Mouse (Mus musculus) CH12.LX (cell line): ENCODE measurements around the gene Svep1. TPM values are rescaled to one million over a fixed set of nuclear protein-coding genes. Genes with fewer than 3 reads are reported as not detected.

ENCODE experiments used
- DNase-seq: peaks from one replicate; pipeline ENCODE4 v3.0.0-alpha.2; 2013; ENCODE audit errors: extremely low read depth
- H3K27ac ChIP-seq: 2 replicates; pipeline ENCODE4 v1.5.1; 2012; ENCODE audit warnings: low read depth, mild to moderate bottlenecking, control low read depth, moderate library complexity; ENCODE audit not compliant: insufficient read depth
- H3K27me3 ChIP-seq: replicated peaks from 2 replicates; pipeline ENCODE3; 2012; ENCODE audit warnings: inconsistent platforms
- H3K36me3 ChIP-seq, 2 experiments: replicated peaks in 1 of 2; 2 replicates each; pipeline versions ENCODE3 to v1.6.1; 2012; ENCODE audit warnings: inconsistent platforms in 1 of 2, low read length in 1 of 2, mild to moderate bottlenecking in 1 of 2, mixed read lengths in 1 of 2, moderate library complexity in 1 of 2; ENCODE audit not compliant: control insufficient read depth in 1 of 2, insufficient read depth in 1 of 2
- H3K4me1 ChIP-seq, 2 experiments: 2 replicates each; pipeline ENCODE4 v1.6.1; 2012; ENCODE audit warnings: inconsistent platforms in 1 of 2, moderate library complexity in 1 of 2; ENCODE audit not compliant: insufficient read depth in 2 of 2, control insufficient read depth in 1 of 2
- H3K4me2 ChIP-seq: 2 replicates; pipeline ENCODE4 v1.6.1; 2012; ENCODE audit warnings: low read depth, mild to moderate bottlenecking, control low read depth; ENCODE audit not compliant: poor library complexity, insufficient read depth, severe bottlenecking
- H3K4me3 ChIP-seq, 3 experiments: fragments of 150-350 bp in 1 of 3; sonication (generic) in 1 of 3; replicated peaks in 1 of 3; 2 replicates each; pipeline versions ENCODE3 to v1.5.1; 2011 to 2012; ENCODE audit warnings: low read depth in 2 of 3, low read length in 2 of 3, mild to moderate bottlenecking in 2 of 3, moderate library complexity in 2 of 3, control low read depth in 1 of 3, improper control_type of control experiment in 1 of 3, inconsistent platforms in 1 of 3, mixed read lengths in 1 of 3; ENCODE audit not compliant: poor library complexity in 1 of 3
- H3K79me2 ChIP-seq: replicated peaks from 2 replicates; pipeline ENCODE4 v1.6.1; 2012; ENCODE audit warnings: mild to moderate bottlenecking, moderate library complexity; ENCODE audit not compliant: control insufficient read depth, poor library complexity, insufficient read depth, severe bottlenecking; ENCODE audit errors: extremely low read depth
- H3K9ac ChIP-seq: 2 replicates; pipeline ENCODE4 v1.6.1; 2012; ENCODE audit warnings: low read depth, mild to moderate bottlenecking, control low read depth, moderate library complexity; ENCODE audit not compliant: insufficient read depth
- H3K9me3 ChIP-seq: replicated peaks from 2 replicates; pipeline ENCODE3; 2012; ENCODE audit warnings: low read length, inconsistent platforms, mixed read lengths
- BHLHE40 ChIP-seq: IDR thresholded peaks from 2 replicates; pipeline ENCODE4 v1.6.1; 2011; ENCODE audit warnings: mild to moderate bottlenecking, low read depth, low read length, improper control_type of control experiment
- CHD1 ChIP-seq: IDR thresholded peaks from 2 replicates; pipeline ENCODE4 v1.6.1; 2012; ENCODE audit warnings: low read depth, low read length, improper control_type of control experiment, inconsistent platforms
- CHD2 ChIP-seq: IDR thresholded peaks from 2 replicates; pipeline ENCODE4 v1.6.1; 2011; ENCODE audit warnings: low read length, improper control_type of control experiment
- CTCF ChIP-seq, 2 experiments: IDR thresholded peaks in 1 of 2; conservative IDR thresholded peaks in 1 of 2; 2 replicates each; pipeline ENCODE4 v1.5.1; 2011 to 2012; ENCODE audit warnings: low read depth in 2 of 2, low read length in 2 of 2, improper control_type of control experiment in 1 of 2, inconsistent platforms in 1 of 2, mild to moderate bottlenecking in 1 of 2, moderate library complexity in 1 of 2
- E2F4 ChIP-seq: IDR thresholded peaks from 2 replicates; pipeline ENCODE4 v1.6.1; 2011; ENCODE audit warnings: low read depth, low read length, improper control_type of control experiment; ENCODE audit not compliant: insufficient replicate concordance
- ELF1 ChIP-seq: IDR thresholded peaks from 2 replicates; pipeline ENCODE4 v1.6.1; 2014; ENCODE audit warnings: low read depth, mild to moderate bottlenecking, inconsistent platforms, low read length, improper control_type of control experiment
- EP300 ChIP-seq: IDR thresholded peaks from 2 replicates; pipeline ENCODE4 v1.6.1; 2011; ENCODE audit warnings: low read length, improper control_type of control experiment
- ETS1 ChIP-seq: conservative IDR thresholded peaks from 2 replicates; pipeline ENCODE4 v1.6.1; 2012; ENCODE audit warnings: low read depth, mild to moderate bottlenecking, inconsistent platforms, low read length, improper control_type of control experiment, moderate library complexity
- HCFC1 ChIP-seq: IDR thresholded peaks from 2 replicates; pipeline ENCODE4 v1.6.1; 2012; ENCODE audit warnings: low read depth, mild to moderate bottlenecking, inconsistent platforms, low read length, improper control_type of control experiment
- IRF4 ChIP-seq: IDR thresholded peaks from 2 replicates; pipeline ENCODE4 v1.6.1; 2014; ENCODE audit warnings: low read depth, mild to moderate bottlenecking, inconsistent platforms, low read length, improper control_type of control experiment
- JUND ChIP-seq: conservative IDR thresholded peaks from 2 replicates; pipeline ENCODE4 v1.6.1; 2011; ENCODE audit warnings: low read depth, low read length, improper control_type of control experiment
- KAT2A ChIP-seq: IDR thresholded peaks from 2 replicates; pipeline ENCODE4 v1.6.1; 2012; ENCODE audit warnings: low read length, improper control_type of control experiment, inconsistent platforms; ENCODE audit not compliant: insufficient replicate concordance
- MAFK ChIP-seq: IDR thresholded peaks from 2 replicates; pipeline ENCODE4 v1.6.1; 2011; ENCODE audit warnings: low read length, improper control_type of control experiment; ENCODE audit not compliant: insufficient replicate concordance
- MAZ ChIP-seq: IDR thresholded peaks from 2 replicates; pipeline ENCODE4 v1.6.1; 2012; ENCODE audit warnings: low read depth, mild to moderate bottlenecking, inconsistent platforms, low read length, improper control_type of control experiment, moderate library complexity
- MEF2A ChIP-seq: IDR thresholded peaks from 2 replicates; pipeline ENCODE4 v1.6.1; 2014; ENCODE audit warnings: low read depth, mild to moderate bottlenecking, inconsistent platforms, low read length, improper control_type of control experiment, borderline replicate concordance
- MYC ChIP-seq: IDR thresholded peaks from 2 replicates; pipeline ENCODE4 v1.6.1; 2011; ENCODE audit warnings: low read depth, mild to moderate bottlenecking, improper control_type of control experiment, low read length
- NELFE ChIP-seq: IDR thresholded peaks from 2 replicates; pipeline ENCODE4 v1.6.1; 2011; ENCODE audit warnings: low read depth, low read length, improper control_type of control experiment
- POLR2A ChIP-seq: IDR thresholded peaks from 2 replicates; pipeline ENCODE4 v1.6.1; 2011; ENCODE audit warnings: low read depth, mild to moderate bottlenecking, improper control_type of control experiment, low read length
- RAD21 ChIP-seq: IDR thresholded peaks from 2 replicates; pipeline ENCODE4 v1.6.1; 2011; ENCODE audit warnings: low read depth, mild to moderate bottlenecking, low read length, improper control_type of control experiment, moderate library complexity
- RCOR1 ChIP-seq: conservative IDR thresholded peaks from 2 replicates; pipeline ENCODE4 v1.6.1; 2012; ENCODE audit warnings: low read depth, mild to moderate bottlenecking, inconsistent platforms, low read length, improper control_type of control experiment
- SIN3A ChIP-seq: IDR thresholded peaks from 2 replicates; pipeline ENCODE4 v1.6.1; 2012; ENCODE audit warnings: low read length, improper control_type of control experiment, inconsistent platforms
- SMC3 ChIP-seq: IDR thresholded peaks from 2 replicates; pipeline ENCODE4 v1.6.1; 2011; ENCODE audit warnings: low read depth, low read length, improper control_type of control experiment
- TBP ChIP-seq: conservative IDR thresholded peaks from 2 replicates; pipeline ENCODE4 v1.6.1; 2011; ENCODE audit warnings: low read depth, low read length, improper control_type of control experiment
- TCF12 ChIP-seq: IDR thresholded peaks from 2 replicates; pipeline ENCODE4 v1.6.1; 2014; ENCODE audit warnings: low read depth, mild to moderate bottlenecking, inconsistent platforms, low read length, improper control_type of control experiment
- UBTF ChIP-seq: IDR thresholded peaks from 2 replicates; pipeline ENCODE4 v1.6.1; 2012; ENCODE audit warnings: low read depth, mild to moderate bottlenecking, inconsistent platforms, low read length, improper control_type of control experiment, moderate library complexity
- USF2 ChIP-seq: conservative IDR thresholded peaks from 2 replicates; pipeline ENCODE4 v1.6.1; 2011; ENCODE audit warnings: low read depth, low read length, improper control_type of control experiment
- ZKSCAN1 ChIP-seq: IDR thresholded peaks from 2 replicates; pipeline ENCODE4 v1.6.1; 2012; ENCODE audit warnings: low read depth, inconsistent platforms, low read length, improper control_type of control experiment, borderline replicate concordance
- ZMIZ1 ChIP-seq: IDR thresholded peaks from 2 replicates; pipeline ENCODE4 v1.6.1; 2012; ENCODE audit warnings: low read depth, mild to moderate bottlenecking, inconsistent platforms, low read length, improper control_type of control experiment
- ZNF384 ChIP-seq: IDR thresholded peaks from 2 replicates; pipeline ENCODE4 v1.6.1; 2012; ENCODE audit warnings: low read depth, low read length, improper control_type of control experiment, inconsistent platforms
- dilution Hi-C: fragments of 300-500 bp; cut with MboI; formaldehyde crosslinking; loops from 2 replicates; pipeline ENCODE4 v1.14.3; 2020; ENCODE audit warnings: low sequenced_read_pairs; ENCODE audit not compliant: extremely low pct_unique_long_range_greater_than_20kb, extremely low pct_ligation_motif_present
- in situ Hi-C: fragments of 300-500 bp; cut with MboI; formaldehyde crosslinking; loops from 3 replicates; pipeline ENCODE4 v1.14.3; 2019; ENCODE audit warnings: low sequenced_read_pairs, low pct_ligation_motif_present, low pct_unique_long_range_greater_than_20kb, mixed read lengths
- polyA plus RNA-seq: library from polyadenylated mRNA; unstranded; fragments of >175 nt; gene quantifications from 2 replicates; pipeline ENCODE4 v1.2.1, GENCODE M21; 2012; ENCODE audit warnings: low read depth; ENCODE audit not compliant: insufficient read length
- total RNA-seq, 2 experiments: library from RNA; depleted of rRNA; stranded (reverse); fragments of 300-350 nt in 1 of 2; fragments of >200 nt in 1 of 2; gene quantifications; 2 replicates each; pipeline ENCODE4 v1.2.3; 2012 to 2014

Gene Svep1
- total and polyA plus RNA-seq, 3 experiments, result not detected

GRCm38 (mm10) chr4:58139241-58139640, 67.4 kb downstream of the Svep1 start (continued):
- TF ChIP-seq MAZ (no peak), ZKSCAN1 (no peak), ZMIZ1 (no peak)

GRCm38 (mm10) chr4:58133610-58134309, 72.9 kb downstream of the Svep1 start:
- TF ChIP-seq KAT2A (no peak), CHD1 (no peak), JUND (no peak), ELF1 (no peak), ZMIZ1 (no peak), IRF4 (no peak), HCFC1 (no peak), POLR2A (no peak), RAD21 (no peak), ZKSCAN1 (no peak), ZNF384 (no peak), NELFE (no peak), RCOR1 (no peak), ETS1 (no peak), USF2 (no peak), MAFK (no peak), SMC3 (no peak), EP300 (no peak), MEF2A (no peak)
- no peaks in the 10 kb centered on the region for H3K36me3 ChIP-seq
- H3K27ac ChIP-seq, result no peak overlapping the region
- dilution Hi-C loops (no loop called here), in situ Hi-C loops (no loop called here)
- no peaks in the 10 kb centered on the region for H3K4me1 ChIP-seq
- H3K79me2 ChIP-seq, result no peaks in the 10 kb centered on the region
- no peak overlapping the region for H3K4me3 ChIP-seq
- H3K27me3 ChIP-seq, result no peaks in the 10 kb centered on the region
- DNase-seq, result no peak
- no peak overlapping the region for H3K9ac ChIP-seq
- no peak overlapping the region for H3K4me2 ChIP-seq
- no peaks in the 10 kb centered on the region for H3K9me3 ChIP-seq

GRCm38 (mm10) chr4:58129844-58130243, 76.8 kb downstream of the Svep1 start:
- no peak for DNase-seq
- Histone ChIP-seq H3K9ac (no peak overlapping the region), H3K9me3 (no peaks in the 10 kb centered on the region), H3K36me3 (no peaks in the 10 kb centered on the region), H3K4me1 (no peaks in the 10 kb centered on the region), H3K27me3 (no peaks in the 10 kb centered on the region), H3K27ac (no peak overlapping the region), H3K79me2 (no peaks in the 10 kb centered on the region), H3K4me2 (no peak overlapping the region), H3K4me3 (no peak overlapping the region)
- dilution Hi-C loops (no loop called here), in situ Hi-C loops (no loop called here)
- TF ChIP-seq RCOR1 (no peak), USF2 (no peak), TCF12 (no peak), CTCF (conservative IDR thresholded peaks at IDR 0.05 in 1 of 2, IDR thresholded peaks at IDR 0.05 in 1 of 2; ENCODE audit: low read depth in 2 of 2, low read length in 2 of 2) (no peak), MYC (no peak), CHD2 (no peak), MAFK (no peak), HCFC1 (no peak), RAD21 (no peak), MEF2A (no peak), BHLHE40 (no peak), SMC3 (no peak), CHD1 (no peak), UBTF (no peak), ZNF384 (no peak), E2F4 (no peak), ZKSCAN1 (no peak), SIN3A (no peak), TBP (no peak)
